Mouse (Mus musculus): ENCODE results near the gene Frmd5.

- TF ChIP-seq CTCF (IDR thresholded peaks at IDR 0.05; ENCODE audit: borderline replicate concordance, extremely low read depth, insufficient read depth, insufficient read length) (no peak), POLR2A (IDR thresholded peaks at IDR 0.05; ENCODE audit: borderline replicate concordance, extremely low read depth, insufficient read depth, insufficient read length, poor library complexity, severe bottlenecking) (no peak)
Measured at GRCm38 (mm10) chr2:121596621-121597020, 210.3 kb downstream of the Frmd5 start.

All from brain, embryonic 14.5 days (tissue).